Mouse (Mus musculus): ENCODE data around the gene Tigit. TPM values are rescaled to one million over a fixed set of nuclear protein-coding genes. Genes with fewer than 3 reads are reported as not detected.

Tigit gene
- polyA plus RNA-seq, 1 experiment = not detected

DNA sequence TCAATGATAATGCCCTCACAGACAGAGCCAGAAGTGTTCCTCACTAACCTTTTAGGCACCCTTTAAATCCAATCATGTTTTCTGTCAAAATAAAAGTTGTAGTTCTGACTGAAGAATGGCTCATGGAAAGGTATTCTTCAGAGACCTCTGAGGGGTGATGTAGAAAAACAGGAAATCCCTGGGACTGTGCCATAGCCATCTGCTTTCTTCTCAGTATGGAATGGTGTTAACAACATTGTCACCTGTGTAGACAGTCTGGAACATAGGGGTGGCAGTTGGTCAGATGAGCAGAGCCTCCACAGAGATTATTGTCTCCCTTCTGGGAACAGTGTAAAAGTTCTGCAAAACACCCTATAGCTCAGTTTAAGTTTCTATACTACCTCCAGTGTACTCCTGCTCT, 55.9 kb downstream of the Tigit start:
- no peak for TF ChIP-seq GATA1 (IDR thresholded peaks at IDR 0.05; ENCODE audit: low read length)

DNA sequence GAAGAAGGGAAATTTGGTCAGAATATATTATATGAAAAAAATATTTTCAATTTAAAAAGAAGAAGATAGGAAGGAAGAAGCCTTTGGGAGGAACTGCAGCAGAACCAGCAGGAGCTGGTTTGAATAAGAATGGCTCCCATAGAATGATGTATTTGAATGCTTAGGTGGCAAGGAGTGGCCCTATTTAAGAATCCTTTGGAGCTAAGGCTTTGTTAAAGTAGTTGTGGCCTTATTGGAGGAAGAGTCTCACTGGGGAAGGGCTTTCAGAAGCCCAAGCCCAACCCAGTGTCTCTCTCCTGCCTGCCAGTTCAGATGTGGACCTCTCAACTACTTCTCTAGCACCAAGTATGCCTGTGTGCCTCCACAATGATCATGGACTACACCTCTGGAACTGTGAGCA, 56.9 kb downstream of the Tigit start:
- no peak for TF ChIP-seq GATA1 (IDR thresholded peaks at IDR 0.05; ENCODE audit: low read length)

- TF ChIP-seq GATA1 (IDR thresholded peaks at IDR 0.05; ENCODE audit: low read length) = no peak
Observed at GRCm38 (mm10) chr16:43604399-43605013, 59.4 kb downstream of the Tigit start.

- TF ChIP-seq GATA1 (IDR thresholded peaks at IDR 0.05; ENCODE audit: low read length) = no peak
Observed at GRCm38 (mm10) chr16:43603591-43604141, 60.3 kb downstream of the Tigit start.

DNA sequence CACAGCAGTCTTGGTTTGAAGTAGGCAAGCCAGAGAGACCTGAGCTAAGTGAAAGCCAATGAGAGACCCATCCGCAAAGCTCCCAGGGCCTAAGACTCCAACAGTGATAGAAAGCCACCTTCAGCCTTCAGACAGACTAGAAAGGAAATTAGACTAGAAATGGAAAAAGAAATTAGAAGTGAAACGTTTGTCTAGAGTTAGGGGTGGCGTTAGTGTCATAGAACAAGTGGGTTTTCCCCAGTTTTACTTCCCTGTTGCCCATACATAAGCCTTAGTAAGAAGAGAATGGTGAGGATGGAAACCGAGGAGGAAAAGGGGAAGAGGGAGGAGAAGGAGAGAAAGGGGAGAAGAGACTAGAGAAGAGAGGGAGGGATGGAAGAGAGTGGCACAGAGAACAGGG, 61.4 kb downstream of the Tigit start:
- no peak for TF ChIP-seq GATA1 (IDR thresholded peaks at IDR 0.05; ENCODE audit: low read length)

DNA sequence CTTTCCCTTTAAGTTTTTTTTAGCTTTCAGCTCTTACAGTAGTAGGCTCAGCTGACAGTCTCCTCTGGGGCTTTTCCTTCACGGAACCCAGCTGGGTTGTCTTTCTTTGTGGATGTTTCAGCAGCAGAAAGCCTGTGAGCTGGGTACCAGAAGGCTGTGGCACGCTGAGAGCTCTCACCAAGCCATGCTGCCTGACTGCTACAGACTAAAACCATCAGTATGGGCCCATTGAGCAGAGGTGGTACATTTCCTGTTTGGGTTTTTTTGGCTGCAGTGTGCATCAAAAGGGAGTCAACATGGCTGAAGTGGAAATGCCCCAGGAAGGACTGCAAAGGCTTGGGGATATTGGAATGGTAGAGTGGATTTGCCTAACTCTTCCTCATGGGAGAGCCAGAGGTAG, 64.2 kb downstream of the Tigit start:
- no peak for TF ChIP-seq GATA1 (IDR thresholded peaks at IDR 0.05; ENCODE audit: low read length)

Other genes starting within 250 kb of the Tigit start
- not detected in 2 replicates for gene Drd3, start 89.9 kb upstream of the Tigit start, polyA plus RNA-seq (2012)
- 2.0 and 2.3 TPM in 2 replicates for gene Ccdc191, start 225.7 kb upstream of the Tigit start, polyA plus RNA-seq (2012)

All from G1E-ER4 (cell line).